Mouse (Mus musculus): ENCODE measurements at regions not wholly inside any gene's neighbourhood (a gene's known extent, or its start where the extent isn't known, plus 50 kb on each side); places are given as distances from the start of the nearest gene placed in this dataset.

GRCm38 (mm10) chr4:56028441-56028840 is 496.2 kb upstream of the Klf4 start:
- no peak for ATAC-seq (ENCODE audit: insufficient number of reproducible peaks, insufficient read depth, low FRiP score, low read depth)
- H3K4me1 ChIP-seq (ENCODE audit: control insufficient read depth in 2 of 2, insufficient read depth in 2 of 2, low read length in 2 of 2): peaks cover 0 to 3% of the 10 kb centered on the region in 2 experiments; a peak in 1 of 4 replicates
- no peak overlapping the region for H3K27ac ChIP-seq (replicated peaks in 1 of 2; ENCODE audit: control insufficient read depth in 1 of 2, insufficient read depth in 1 of 2, low read depth in 2 of 2, low read length in 2 of 2)
- no peaks in the 10 kb centered on the region for H3K9me3 ChIP-seq (ENCODE audit: control insufficient read depth, low read length)
- no peak overlapping the region for H3K9ac ChIP-seq (ENCODE audit: low read length)
- H3K27me3 ChIP-seq (ENCODE audit: control insufficient read depth, insufficient read depth, low read length): no peaks in the 10 kb centered on the region
- no peak overlapping the region for H3K4me3 ChIP-seq (ENCODE audit: control insufficient read depth in 1 of 2, insufficient read depth in 1 of 2, low read depth in 1 of 2, low read length in 2 of 2)
- no peak overlapping the region for H3K4me2 ChIP-seq (ENCODE audit: low read length)
- WGBS: 88% methylated on average over 3 of the region's 3 CpGs
- H3K36me3 ChIP-seq (ENCODE audit: control insufficient read depth, insufficient read depth, low read length): no peaks in the 10 kb centered on the region

DNA sequence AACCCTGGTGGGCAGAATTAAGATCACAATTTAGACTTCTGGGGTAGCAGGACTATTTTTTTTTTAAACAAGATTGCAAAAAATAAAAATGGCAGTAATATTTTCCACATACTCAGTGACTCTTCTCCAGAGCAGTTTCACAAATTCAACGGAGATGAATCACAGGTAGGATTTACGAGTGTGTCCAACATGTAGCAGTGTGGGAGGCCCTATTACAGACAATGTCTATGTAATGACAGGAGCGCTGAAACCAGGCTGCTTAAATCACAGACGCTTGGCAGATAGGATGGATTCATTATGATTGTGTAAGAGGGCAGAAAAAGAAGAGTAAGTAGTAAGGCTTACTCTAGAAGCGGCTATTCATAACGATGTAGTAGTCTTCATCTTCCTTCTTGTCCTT is 495.0 kb upstream of the Klf4 start:
- no peak overlapping the region for H3K9ac ChIP-seq (ENCODE audit: low read length)
- no peak overlapping the region for H3K4me2 ChIP-seq (ENCODE audit: low read length)
- no peaks in the 10 kb centered on the region for H3K36me3 ChIP-seq (ENCODE audit: control insufficient read depth, insufficient read depth, low read length)
- no peak for ATAC-seq (ENCODE audit: insufficient number of reproducible peaks, insufficient read depth, low FRiP score, low read depth)
- H3K4me1 ChIP-seq (ENCODE audit: control insufficient read depth in 2 of 2, insufficient read depth in 2 of 2, low read length in 2 of 2): peaks cover 0 to 3% of the 10 kb centered on the region in 2 experiments; a peak in 1 of 4 replicates
- H3K9me3 ChIP-seq (ENCODE audit: control insufficient read depth, low read length): no peaks in the 10 kb centered on the region
- H3K27ac ChIP-seq (replicated peaks in 1 of 2; ENCODE audit: control insufficient read depth in 1 of 2, insufficient read depth in 1 of 2, low read depth in 2 of 2, low read length in 2 of 2): no peak overlapping the region
- WGBS: 83% methylated on average over 6 of the region's 6 CpGs
- no peak overlapping the region for H3K4me3 ChIP-seq (ENCODE audit: control insufficient read depth in 1 of 2, insufficient read depth in 1 of 2, low read depth in 1 of 2, low read length in 2 of 2)
- H3K27me3 ChIP-seq (ENCODE audit: control insufficient read depth, insufficient read depth, low read length): no peaks in the 10 kb centered on the region

DNA sequence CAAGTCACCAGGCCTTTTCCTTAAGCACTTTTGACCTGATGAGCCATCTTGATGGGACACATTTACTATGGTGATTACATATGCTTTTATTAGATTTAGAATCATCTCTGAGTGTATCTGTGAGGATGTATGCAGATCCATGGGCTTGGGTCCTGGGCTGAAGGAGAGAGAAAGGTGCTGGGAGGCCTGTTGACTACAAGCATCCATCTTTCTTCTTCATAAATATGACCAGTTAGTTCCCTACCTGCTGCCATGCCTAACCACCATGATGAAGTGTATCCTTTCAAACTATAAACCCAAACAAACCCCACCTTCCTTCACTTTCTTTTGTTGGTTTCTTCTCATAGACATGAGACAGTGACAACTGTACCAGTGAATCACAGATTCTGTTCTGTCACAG is 492.2 kb upstream of the Klf4 start:
- ATAC-seq (ENCODE audit: insufficient number of reproducible peaks, insufficient read depth, low FRiP score, low read depth): no peak
- H3K4me1 ChIP-seq (ENCODE audit: control insufficient read depth in 2 of 2, insufficient read depth in 2 of 2, low read length in 2 of 2): no peaks in the 10 kb centered on the region
- H3K4me3 ChIP-seq (ENCODE audit: control insufficient read depth in 1 of 2, insufficient read depth in 1 of 2, low read depth in 1 of 2, low read length in 2 of 2): no peak overlapping the region
- no peak overlapping the region for H3K27ac ChIP-seq (replicated peaks in 1 of 2; ENCODE audit: control insufficient read depth in 1 of 2, insufficient read depth in 1 of 2, low read depth in 2 of 2, low read length in 2 of 2)
- no peaks in the 10 kb centered on the region for H3K27me3 ChIP-seq (ENCODE audit: control insufficient read depth, insufficient read depth, low read length)
- no peaks in the 10 kb centered on the region for H3K36me3 ChIP-seq (ENCODE audit: control insufficient read depth, insufficient read depth, low read length)
- H3K4me2 ChIP-seq (ENCODE audit: low read length): no peak overlapping the region
- H3K9ac ChIP-seq (ENCODE audit: low read length): no peak overlapping the region
- H3K9me3 ChIP-seq (ENCODE audit: control insufficient read depth, low read length): no peaks in the 10 kb centered on the region

- no peak overlapping the region for H3K4me3 ChIP-seq (ENCODE audit: control insufficient read depth in 1 of 2, insufficient read depth in 1 of 2, low read depth in 1 of 2, low read length in 2 of 2)
- no peak overlapping the region for H3K9ac ChIP-seq (ENCODE audit: low read length)
- H3K4me1 ChIP-seq (ENCODE audit: control insufficient read depth in 2 of 2, insufficient read depth in 2 of 2, low read length in 2 of 2): no peaks in the 10 kb centered on the region
- H3K27me3 ChIP-seq (ENCODE audit: control insufficient read depth, insufficient read depth, low read length): no peaks in the 10 kb centered on the region
- H3K9me3 ChIP-seq (ENCODE audit: control insufficient read depth, low read length): no peaks in the 10 kb centered on the region
- H3K36me3 ChIP-seq (ENCODE audit: control insufficient read depth, insufficient read depth, low read length): no peaks in the 10 kb centered on the region
- ATAC-seq (ENCODE audit: insufficient number of reproducible peaks, insufficient read depth, low FRiP score, low read depth): no peak
- H3K27ac ChIP-seq (replicated peaks in 1 of 2; ENCODE audit: control insufficient read depth in 1 of 2, insufficient read depth in 1 of 2, low read depth in 2 of 2, low read length in 2 of 2): no peak overlapping the region
- H3K4me2 ChIP-seq (ENCODE audit: low read length): no peak overlapping the region
- WGBS: 91% methylated on average over 8 of the region's 8 CpGs
These were observed 485.9 kb upstream of the Klf4 start for GRCm38 (mm10) chr4:56018212-56018611.

DNA sequence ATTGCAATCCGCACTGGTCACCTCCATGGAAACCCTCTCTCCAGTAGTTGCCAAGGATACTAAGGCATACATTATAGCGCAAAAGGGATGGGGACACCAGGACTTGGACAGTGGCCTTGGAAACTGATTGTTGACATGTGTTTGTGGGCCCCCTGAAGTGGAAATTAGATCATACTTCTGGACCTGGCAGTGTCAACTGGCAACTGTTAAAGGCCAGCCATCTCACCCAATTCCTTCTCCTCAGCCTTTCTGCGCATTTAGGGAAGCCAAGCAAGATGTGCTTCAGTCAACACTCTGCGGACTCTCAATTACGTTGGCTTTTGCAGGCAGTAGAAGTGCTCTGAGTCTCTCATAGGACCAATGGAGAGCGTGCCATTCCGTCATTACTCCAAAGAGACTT is 483.2 kb upstream of the Klf4 start:
- WGBS: 85% methylated on average over 7 of the region's 7 CpGs

DNA sequence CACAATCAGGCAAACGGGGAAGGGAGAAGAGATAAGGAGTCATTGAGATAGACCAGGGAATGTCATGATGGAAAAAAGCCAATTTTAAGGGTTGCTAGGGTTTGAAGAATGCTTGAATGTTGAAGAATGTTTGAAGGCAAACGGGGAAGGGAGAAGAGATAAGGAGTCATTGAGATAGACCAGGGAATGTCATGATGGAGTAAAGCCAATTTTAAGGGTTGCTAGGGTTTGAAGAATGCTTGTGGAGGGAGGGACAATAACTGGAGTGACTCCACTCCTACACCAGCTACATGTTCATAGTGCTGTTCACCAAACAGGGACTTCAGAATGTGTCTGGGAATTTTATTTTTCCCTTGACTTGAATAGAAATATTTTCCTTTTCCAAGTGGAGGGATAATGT is 476.0 kb upstream of the Klf4 start:
- Histone ChIP-seq H3K4me2 (ENCODE audit: low read length) (no peak overlapping the region), H3K36me3 (ENCODE audit: control insufficient read depth, insufficient read depth, low read length) (no peaks in the 10 kb centered on the region), H3K4me1 (ENCODE audit: control insufficient read depth in 2 of 2, insufficient read depth in 2 of 2, low read length in 2 of 2) (peaks cover 5 to 7% of the 10 kb centered on the region in 2 experiments; a peak in 3 of 4 replicates), H3K4me3 (ENCODE audit: control insufficient read depth in 1 of 2, insufficient read depth in 1 of 2, low read depth in 1 of 2, low read length in 2 of 2) (no peak overlapping the region), H3K27me3 (ENCODE audit: control insufficient read depth, insufficient read depth, low read length) (no peaks in the 10 kb centered on the region), H3K9me3 (ENCODE audit: control insufficient read depth, low read length) (no peaks in the 10 kb centered on the region), H3K27ac (replicated peaks in 1 of 2; ENCODE audit: control insufficient read depth in 1 of 2, insufficient read depth in 1 of 2, low read depth in 2 of 2, low read length in 2 of 2) (no peak overlapping the region), H3K9ac (ENCODE audit: low read length) (no peak overlapping the region)
- no peak for ATAC-seq (ENCODE audit: insufficient number of reproducible peaks, insufficient read depth, low FRiP score, low read depth)
- WGBS: 3% methylated on average over 2 of the region's 2 CpGs

More for the DNA sequence above, 483.2 kb upstream of the Klf4 start:
- Histone ChIP-seq H3K27ac (replicated peaks in 1 of 2; ENCODE audit: control insufficient read depth in 1 of 2, insufficient read depth in 1 of 2, low read depth in 2 of 2, low read length in 2 of 2) (no peak overlapping the region), H3K36me3 (ENCODE audit: control insufficient read depth, insufficient read depth, low read length) (no peaks in the 10 kb centered on the region), H3K9ac (ENCODE audit: low read length) (no peak overlapping the region), H3K27me3 (ENCODE audit: control insufficient read depth, insufficient read depth, low read length) (no peaks in the 10 kb centered on the region), H3K4me1 (ENCODE audit: control insufficient read depth in 2 of 2, insufficient read depth in 2 of 2, low read length in 2 of 2) (no peaks in the 10 kb centered on the region), H3K4me2 (ENCODE audit: low read length) (no peak overlapping the region), H3K9me3 (ENCODE audit: control insufficient read depth, low read length) (no peaks in the 10 kb centered on the region), H3K4me3 (ENCODE audit: control insufficient read depth in 1 of 2, insufficient read depth in 1 of 2, low read depth in 1 of 2, low read length in 2 of 2) (no peak overlapping the region)
- no peak for ATAC-seq (ENCODE audit: insufficient number of reproducible peaks, insufficient read depth, low FRiP score, low read depth)

DNA sequence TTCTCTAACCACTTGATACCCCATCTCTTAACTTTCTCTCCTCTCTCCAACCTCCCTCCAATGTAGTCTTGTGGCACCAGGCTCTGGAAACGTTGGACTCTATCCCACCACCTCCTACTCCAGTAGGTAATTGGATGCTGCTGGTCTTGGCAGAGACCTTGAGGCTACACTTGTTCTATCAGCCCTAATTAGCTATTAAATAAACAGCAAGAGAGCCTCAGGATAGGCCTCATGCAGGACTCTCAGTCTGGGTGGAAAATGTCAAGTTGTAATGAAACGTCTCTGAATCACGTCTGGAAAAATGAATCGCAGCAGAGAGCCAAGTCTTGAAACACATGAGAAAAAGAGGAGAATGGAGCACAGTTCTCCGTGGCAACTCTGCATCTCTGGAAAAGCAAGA is 472.0 kb upstream of the Klf4 start:
- H3K36me3 ChIP-seq (ENCODE audit: control insufficient read depth, insufficient read depth, low read length): no peaks in the 10 kb centered on the region
- no peaks in the 10 kb centered on the region for H3K9me3 ChIP-seq (ENCODE audit: control insufficient read depth, low read length)
- H3K4me1 ChIP-seq (ENCODE audit: control insufficient read depth in 2 of 2, insufficient read depth in 2 of 2, low read length in 2 of 2): peaks cover 17 to 30% of the 10 kb centered on the region in 2 experiments
- WGBS: 72% methylated on average over 5 of the region's 5 CpGs
- no peak overlapping the region for H3K4me2 ChIP-seq (ENCODE audit: low read length)
- ATAC-seq (ENCODE audit: insufficient number of reproducible peaks, insufficient read depth, low FRiP score, low read depth): no peak
- no peak overlapping the region for H3K4me3 ChIP-seq (ENCODE audit: control insufficient read depth in 1 of 2, insufficient read depth in 1 of 2, low read depth in 1 of 2, low read length in 2 of 2)
- H3K9ac ChIP-seq (ENCODE audit: low read length): no peak overlapping the region
- no peaks in the 10 kb centered on the region for H3K27me3 ChIP-seq (ENCODE audit: control insufficient read depth, insufficient read depth, low read length)
- no peak overlapping the region for H3K27ac ChIP-seq (replicated peaks in 1 of 2; ENCODE audit: control insufficient read depth in 1 of 2, insufficient read depth in 1 of 2, low read depth in 2 of 2, low read length in 2 of 2)

- Histone ChIP-seq H3K4me2 (ENCODE audit: low read length) (peak overlapping the region; percentile 7), H3K4me3 (ENCODE audit: control insufficient read depth in 1 of 2, insufficient read depth in 1 of 2, low read depth in 1 of 2, low read length in 2 of 2) (no peak overlapping the region), H3K4me1 (ENCODE audit: control insufficient read depth in 2 of 2, insufficient read depth in 2 of 2, low read length in 2 of 2) (peaks cover 17 to 25% of the 10 kb centered on the region in 2 experiments), H3K9ac (ENCODE audit: low read length) (no peak overlapping the region), H3K9me3 (ENCODE audit: control insufficient read depth, low read length) (no peaks in the 10 kb centered on the region), H3K36me3 (ENCODE audit: control insufficient read depth, insufficient read depth, low read length) (no peaks in the 10 kb centered on the region), H3K27me3 (ENCODE audit: control insufficient read depth, insufficient read depth, low read length) (no peaks in the 10 kb centered on the region), H3K27ac (replicated peaks in 1 of 2; ENCODE audit: control insufficient read depth in 1 of 2, insufficient read depth in 1 of 2, low read depth in 2 of 2, low read length in 2 of 2) (peak overlapping the region; percentile 56 to 70)
- ATAC-seq (ENCODE audit: insufficient number of reproducible peaks, insufficient read depth, low FRiP score, low read depth): no peak
- 20% methylated on average over 3 of the region's 3 CpGs for WGBS
These were observed 469.1 kb upstream of the Klf4 start for GRCm38 (mm10) chr4:56001312-56001731.
